Mouse (Mus musculus) MEL (cell line): ENCODE measurements around the gene Arid1b. TPM values are rescaled to one million over a fixed set of nuclear protein-coding genes. Genes with fewer than 3 reads are reported as not detected.

ENCODE experiments used
- DNase-seq: peaks from one replicate; pipeline ENCODE4 v3.0.0; 2011; ENCODE audit warnings: low read depth, low spot score
- H3K27ac ChIP-seq: 2 replicates; pipeline ENCODE4 v1.5.1; 2012; ENCODE audit warnings: low read depth, mild to moderate bottlenecking, control low read depth, low read length, moderate library complexity; ENCODE audit not compliant: control insufficient read depth
- H3K27me3 ChIP-seq, 2 experiments: fragments of 150-350 bp in 1 of 2; sonication (generic) in 1 of 2; 2 replicates each; pipeline ENCODE4 v1.6.1; 2012; ENCODE audit warnings: low read length in 2 of 2, mild to moderate bottlenecking in 2 of 2, improper control_type of control experiment in 1 of 2, moderate library complexity in 1 of 2; ENCODE audit not compliant: insufficient read depth in 2 of 2, control insufficient read depth in 1 of 2
- H3K36me3 ChIP-seq, 2 experiments: 2 replicates each; pipeline ENCODE4 v1.6.1; 2012 to 2014; ENCODE audit warnings: low read length in 2 of 2, improper control_type of control experiment in 1 of 2, inconsistent platforms in 1 of 2, mild to moderate bottlenecking in 1 of 2; ENCODE audit not compliant: insufficient read depth in 2 of 2, control insufficient read depth in 1 of 2
- H3K4me1 ChIP-seq, 2 experiments: fragments of 150-350 bp in 1 of 2; sonication (generic) in 1 of 2; 2 replicates each; pipeline ENCODE4 v1.6.1; 2012; ENCODE audit warnings: low read length in 2 of 2, improper control_type of control experiment in 1 of 2, mild to moderate bottlenecking in 1 of 2; ENCODE audit not compliant: insufficient read depth in 2 of 2, control insufficient read depth in 1 of 2
- H3K4me3 ChIP-seq, 2 experiments: fragments of 150-350 bp in 1 of 2; sonication (generic) in 1 of 2; 2 replicates each; pipeline ENCODE4 v1.5.1; 2012; ENCODE audit warnings: low read depth in 2 of 2, low read length in 2 of 2, mild to moderate bottlenecking in 2 of 2, moderate library complexity in 2 of 2, control low read depth in 1 of 2, improper control_type of control experiment in 1 of 2; ENCODE audit not compliant: control insufficient read depth in 1 of 2, insufficient read depth in 1 of 2
- H3K79me2 ChIP-seq: 2 replicates; pipeline ENCODE4 v1.6.1; 2012; ENCODE audit warnings: mild to moderate bottlenecking, low read length, moderate library complexity; ENCODE audit not compliant: control insufficient read depth, poor library complexity, insufficient read depth
- H3K9ac ChIP-seq: 2 replicates; pipeline ENCODE4 v1.6.1; 2012; ENCODE audit warnings: low read depth, mild to moderate bottlenecking, control low read depth, low read length, moderate library complexity; ENCODE audit not compliant: control insufficient read depth, poor library complexity, severe bottlenecking
- H3K9me3 ChIP-seq: fragments of 150-350 bp; sonication (generic); replicated peaks from 2 replicates; pipeline ENCODE4 v1.6.1; 2012; ENCODE audit warnings: mild to moderate bottlenecking, low read length, improper control_type of control experiment, moderate library complexity; ENCODE audit not compliant: insufficient read depth
- CHD2 ChIP-seq: IDR thresholded peaks from 2 replicates; pipeline ENCODE4 v1.6.1; 2011; ENCODE audit warnings: low read length, improper control_type of control experiment
- EP300 ChIP-seq, 2 experiments: IDR thresholded peaks; 2 replicates each; pipeline ENCODE4 v1.6.1; 2011; ENCODE audit warnings: improper control_type of control experiment in 2 of 2, low read length in 2 of 2, low read depth in 1 of 2, mild to moderate bottlenecking in 1 of 2
- ETS1 ChIP-seq: IDR thresholded peaks from 2 replicates; pipeline ENCODE4 v1.6.1; 2012; ENCODE audit warnings: low read depth, mild to moderate bottlenecking, inconsistent platforms, low read length, improper control_type of control experiment, moderate library complexity
- GABPA ChIP-seq: IDR thresholded peaks from 2 replicates; pipeline ENCODE4 v1.6.1; 2012; ENCODE audit warnings: low read depth, mild to moderate bottlenecking, inconsistent platforms, low read length, improper control_type of control experiment, moderate library complexity
- JUND ChIP-seq: IDR thresholded peaks from 2 replicates; pipeline ENCODE4 v1.6.1; 2011; ENCODE audit warnings: low read depth, mild to moderate bottlenecking, improper control_type of control experiment, low read length
- MYB ChIP-seq: IDR thresholded peaks from 2 replicates; pipeline ENCODE4 v1.6.1; 2011; ENCODE audit warnings: mild to moderate bottlenecking, low read depth, low read length, improper control_type of control experiment
- NRF1 ChIP-seq: IDR thresholded peaks from 2 replicates; pipeline ENCODE4 v1.6.1; 2014; ENCODE audit warnings: low read depth, mild to moderate bottlenecking, inconsistent platforms, low read length, improper control_type of control experiment, moderate library complexity; ENCODE audit not compliant: poor library complexity, insufficient read depth, severe bottlenecking
- POLR2A ChIP-seq, 2 experiments: IDR thresholded peaks; 2 replicates each; pipeline ENCODE4 v1.6.1; 2011 to 2012; ENCODE audit warnings: low read length in 2 of 2, mild to moderate bottlenecking in 2 of 2, control low read depth in 1 of 2, improper control_type of control experiment in 1 of 2, low read depth in 1 of 2, moderate library complexity in 1 of 2; ENCODE audit not compliant: control insufficient read depth in 1 of 2, insufficient read depth in 1 of 2, poor library complexity in 1 of 2
- RCOR1 ChIP-seq: IDR thresholded peaks from 2 replicates; pipeline ENCODE4 v1.6.1; 2012; ENCODE audit warnings: low read depth, mild to moderate bottlenecking, inconsistent platforms, low read length, improper control_type of control experiment
- TAL1 ChIP-seq: IDR thresholded peaks from 2 replicates; pipeline ENCODE4 v1.6.1; 2012; ENCODE audit warnings: mild to moderate bottlenecking, inconsistent platforms, low read length, moderate library complexity, mixed read lengths
- TBP ChIP-seq: IDR thresholded peaks from 2 replicates; pipeline ENCODE4 v1.8.0; 2011; ENCODE audit warnings: low read depth, low read length, improper control_type of control experiment
- TCF12 ChIP-seq: IDR thresholded peaks from 2 replicates; pipeline ENCODE4 v1.6.1; 2014; ENCODE audit warnings: low read depth, mild to moderate bottlenecking, inconsistent platforms, low read length, improper control_type of control experiment, moderate library complexity
- USF2 ChIP-seq, 2 experiments: IDR thresholded peaks; 2 replicates each; pipeline ENCODE4 v1.6.1; 2011 to 2012; ENCODE audit warnings: improper control_type of control experiment in 2 of 2, low read length in 2 of 2, borderline replicate concordance in 1 of 2, inconsistent platforms in 1 of 2, low read depth in 1 of 2, mild to moderate bottlenecking in 1 of 2; ENCODE audit not compliant: insufficient read depth in 1 of 2
- ZKSCAN1 ChIP-seq: IDR thresholded peaks from 2 replicates; pipeline ENCODE4 v1.6.1; 2012; ENCODE audit warnings: low read depth, mild to moderate bottlenecking, inconsistent platforms, low read length, improper control_type of control experiment, moderate library complexity
- ZMIZ1 ChIP-seq: IDR thresholded peaks from 2 replicates; pipeline ENCODE4 v1.6.1; 2012; ENCODE audit warnings: low read depth, mild to moderate bottlenecking, inconsistent platforms, low read length, improper control_type of control experiment, moderate library complexity
- ZNF384 ChIP-seq: IDR thresholded peaks from 2 replicates; pipeline ENCODE4 v1.6.1; 2012; ENCODE audit warnings: low read depth, mild to moderate bottlenecking, inconsistent platforms, low read length, improper control_type of control experiment
- polyA plus RNA-seq, 2 experiments: library from polyadenylated mRNA; stranded (reverse) in 1 of 2; unstranded in 1 of 2; fragments of >175 nt in 1 of 2; fragments of >200 nt in 1 of 2; gene quantifications; 2 replicates each; pipeline versions ENCODE4 v1.2.1 to v1.2.4; 2012; ENCODE audit warnings: low replicate concordance in 2 of 2, low read depth in 1 of 2; ENCODE audit not compliant: insufficient read length in 2 of 2, insufficient read depth in 1 of 2, missing spikeins in 1 of 2
- total RNA-seq: library from RNA; depleted of rRNA; stranded (reverse); fragments of 300-350 nt; gene quantifications from 2 replicates; pipeline ENCODE4 v1.2.3, GENCODE M21; 2012

Arid1b gene
- total and polyA plus RNA-seq, 3 experiments, result 13.4 to 17.4 TPM; not detected in 1

DNA sequence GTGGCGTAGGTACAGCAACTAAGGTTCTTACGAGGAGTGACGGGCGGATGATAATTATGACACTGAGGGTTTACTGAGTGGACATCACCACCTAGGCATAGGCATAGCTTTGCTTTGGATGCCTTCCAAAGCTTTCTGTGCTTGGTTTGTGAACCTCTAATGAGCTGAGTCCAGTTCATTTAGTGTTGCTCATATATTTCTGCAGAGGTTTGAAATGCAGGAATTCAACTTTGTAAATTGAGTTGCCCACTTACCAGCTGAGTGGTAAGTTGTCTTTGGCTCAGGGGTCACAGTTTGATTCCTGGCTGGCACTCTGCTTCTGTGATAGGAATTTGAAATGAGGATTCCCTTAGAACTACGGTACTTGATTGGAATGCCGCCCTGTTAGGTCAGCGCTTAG lies 49.7 kb downstream of the Arid1b start:
- Histone ChIP-seq H3K27me3 (no peaks in the 10 kb centered on the region), H3K4me1 (no peaks in the 10 kb centered on the region), H3K79me2 (no peaks in the 10 kb centered on the region), H3K9me3 (no peaks in the 10 kb centered on the region), H3K27ac (no peak overlapping the region), H3K9ac (no peak overlapping the region), H3K4me3 (no peak overlapping the region), H3K36me3 (peaks cover 0 to 1% of the 10 kb centered on the region in 2 experiments; a peak in 2 of 4 replicates)
- no peak for DNase-seq
- TF ChIP-seq POLR2A (IDR thresholded peaks at IDR 0.05; ENCODE audit: control insufficient read depth in 1 of 2, insufficient read depth in 1 of 2, low read depth in 1 of 2, low read length in 2 of 2, poor library complexity in 1 of 2) (no peak), GABPA (no peak), CHD2 (no peak), RCOR1 (no peak), JUND (no peak), ZNF384 (no peak), TBP (no peak), EP300 (IDR thresholded peaks at IDR 0.05; ENCODE audit: low read depth in 1 of 2, low read length in 2 of 2) (no peak), ZMIZ1 (no peak), TAL1 (no peak), TCF12 (no peak), ZKSCAN1 (no peak), NRF1 (no peak)

DNA sequence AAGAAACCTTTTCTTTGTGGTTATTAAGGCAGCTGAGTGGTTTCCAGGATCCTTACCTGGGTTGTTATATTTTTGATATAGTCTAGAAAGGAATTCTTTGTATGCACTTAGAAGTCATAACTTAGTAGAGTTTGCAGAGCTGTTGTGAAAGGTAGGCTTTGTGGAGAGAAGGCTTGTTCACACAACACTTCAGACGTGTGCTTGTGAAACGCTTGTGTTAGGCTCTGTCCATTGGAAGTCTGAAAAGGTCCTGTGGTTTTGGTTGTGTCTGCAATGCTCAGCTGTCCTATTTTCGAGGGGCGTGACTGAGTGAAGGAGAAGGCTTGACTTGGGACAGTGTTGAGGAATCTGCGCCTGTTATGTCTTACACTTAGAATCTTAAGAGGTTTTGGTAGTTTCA lies 51.5 kb downstream of the Arid1b start:
- Histone ChIP-seq H3K4me1 (no peaks in the 10 kb centered on the region), H3K27me3 (no peaks in the 10 kb centered on the region), H3K4me3 (no peak overlapping the region), H3K9ac (no peak overlapping the region), H3K36me3 (peaks cover 0 to 1% of the 10 kb centered on the region in 2 experiments; a peak in 2 of 4 replicates), H3K79me2 (no peaks in the 10 kb centered on the region), H3K9me3 (no peaks in the 10 kb centered on the region), H3K27ac (no peak overlapping the region)
- no peak for DNase-seq
- no peak for TF ChIP-seq EP300 (IDR thresholded peaks at IDR 0.05; ENCODE audit: low read depth in 1 of 2, low read length in 2 of 2)
- TF ChIP-seq ETS1, result no peak
- TF ChIP-seq USF2 (IDR thresholded peaks at IDR 0.05; ENCODE audit: borderline replicate concordance in 1 of 2, insufficient read depth in 1 of 2, low read depth in 1 of 2, low read length in 2 of 2), result no peak
- TF ChIP-seq MYB, result no peak
